Mouse (Mus musculus): Measurements from ENCODE around the gene Midn.

The Midn gene

GRCm38 (mm10) chr10:80194441-80194840 lies 46.4 kb downstream of the Midn start:
- no peak for DNase-seq (ENCODE audit: low read depth, low spot score)

GRCm38 (mm10) chr10:80196167-80196566 lies 48.1 kb downstream of the Midn start:
- no peak for DNase-seq (ENCODE audit: low read depth, low spot score)

- no peak for DNase-seq (ENCODE audit: low read depth, low spot score)
Measured at GRCm38 (mm10) chr10:80196778-80197581, 48.9 kb downstream of the Midn start.

DNA sequence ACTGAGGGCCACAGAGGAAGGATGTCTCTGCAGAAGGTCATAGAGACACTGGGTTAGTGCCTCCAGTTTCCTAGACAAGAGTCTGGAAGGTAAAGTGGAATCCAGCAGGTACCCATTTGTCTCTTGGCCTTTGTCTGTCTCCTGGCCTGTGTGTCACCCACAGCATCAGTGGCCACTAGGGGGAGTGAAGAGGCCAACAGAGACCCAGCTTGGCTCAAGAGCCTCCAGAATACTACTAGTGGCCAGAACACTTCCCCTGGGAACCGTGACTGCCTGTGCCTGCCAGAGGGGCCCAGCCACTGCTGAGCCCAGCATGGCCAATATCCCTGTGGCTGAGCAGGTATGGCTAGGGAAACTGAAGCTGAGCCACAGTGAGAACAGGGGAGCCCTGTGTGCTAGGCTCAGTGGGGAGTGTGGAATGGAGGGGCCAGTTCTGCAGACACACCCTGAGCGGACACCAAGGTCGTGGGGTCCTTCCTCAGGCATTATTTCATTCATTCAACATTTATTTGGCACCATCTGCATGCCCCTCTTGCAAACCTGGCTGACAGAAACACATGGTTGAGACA lies 51.5 kb downstream of the Midn start:
- peak; percentile 83 for DNase-seq (ENCODE audit: low read depth, low spot score)

DNA sequence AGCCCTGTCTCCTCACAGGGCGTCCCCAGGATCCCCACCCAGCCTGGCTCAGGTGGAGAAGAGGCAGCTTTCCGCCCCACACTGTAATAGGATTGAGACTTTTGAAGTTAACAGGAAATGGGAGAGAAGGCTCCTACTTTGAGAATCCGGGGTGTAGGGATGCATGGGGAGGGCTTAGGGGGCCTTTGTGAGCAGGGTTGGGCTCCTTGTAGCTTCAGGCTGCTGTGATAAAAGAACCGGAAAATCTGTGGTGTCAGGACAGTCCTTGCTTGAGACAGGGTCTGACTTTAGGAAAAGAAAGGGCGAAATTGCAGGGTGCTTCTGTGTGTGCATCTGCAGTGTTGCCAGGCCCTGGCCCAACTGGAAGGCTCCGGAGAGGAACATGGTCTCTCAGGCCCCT lies 52.4 kb downstream of the Midn start:
- no peak for DNase-seq (ENCODE audit: low read depth, low spot score)

DNA sequence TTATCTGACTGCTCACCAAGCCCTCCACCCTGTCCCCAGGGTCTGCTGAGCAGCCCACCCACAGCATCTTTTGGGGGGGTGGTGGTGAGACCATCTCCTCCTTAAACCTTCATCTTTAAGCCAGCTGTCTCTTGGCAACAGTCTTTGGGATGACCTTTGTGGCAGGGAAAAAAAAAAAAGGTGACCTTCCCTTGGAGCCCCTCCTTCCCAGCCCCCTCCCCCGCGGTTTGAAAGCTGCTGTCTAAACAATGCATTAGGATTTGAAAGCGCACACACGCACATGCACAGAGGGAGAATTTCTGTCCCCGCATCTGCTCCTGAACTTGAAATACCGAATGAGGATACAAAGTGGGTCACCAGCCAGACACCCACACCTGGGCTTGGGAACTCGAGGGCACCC lies 56.0 kb downstream of the Midn start:
- DNase-seq (ENCODE audit: low read depth, low spot score) = no peak

- DNase-seq (ENCODE audit: low read depth, low spot score) = no peak
Measured at GRCm38 (mm10) chr10:80207201-80207600, 59.1 kb downstream of the Midn start.

GRCm38 (mm10) chr10:80207676-80208075 lies 59.6 kb downstream of the Midn start:
- no peak for DNase-seq (ENCODE audit: low read depth, low spot score)

All from retina, postnatal 7 days (tissue).